Mouse (Mus musculus) adrenal gland, postnatal 10 days (tissue): ENCODE results near the gene Tbc1d22b. TPM values are rescaled to one million over a fixed set of nuclear protein-coding genes. Genes with fewer than 3 reads are reported as not detected.
"Not testable (repeated sequence)": the region's sequence is repeated elsewhere in the genome, so short reads cannot be mapped to it uniquely, and the experiment has no call there.

ENCODE experiments used
- DNase-seq: peaks from one replicate; pipeline ENCODE4 v3.0.0; 2021; ENCODE audit warnings: mixed read lengths
- total RNA-seq, 2 experiments: library from RNA; stranded (reverse); gene quantifications; 2 replicates each; pipeline ENCODE4 v1.2.3; 2021

Gene Tbc1d22b
- total RNA-seq, 2 experiments from 2014 or later = 19.7 to 20.3 TPM

DNA sequence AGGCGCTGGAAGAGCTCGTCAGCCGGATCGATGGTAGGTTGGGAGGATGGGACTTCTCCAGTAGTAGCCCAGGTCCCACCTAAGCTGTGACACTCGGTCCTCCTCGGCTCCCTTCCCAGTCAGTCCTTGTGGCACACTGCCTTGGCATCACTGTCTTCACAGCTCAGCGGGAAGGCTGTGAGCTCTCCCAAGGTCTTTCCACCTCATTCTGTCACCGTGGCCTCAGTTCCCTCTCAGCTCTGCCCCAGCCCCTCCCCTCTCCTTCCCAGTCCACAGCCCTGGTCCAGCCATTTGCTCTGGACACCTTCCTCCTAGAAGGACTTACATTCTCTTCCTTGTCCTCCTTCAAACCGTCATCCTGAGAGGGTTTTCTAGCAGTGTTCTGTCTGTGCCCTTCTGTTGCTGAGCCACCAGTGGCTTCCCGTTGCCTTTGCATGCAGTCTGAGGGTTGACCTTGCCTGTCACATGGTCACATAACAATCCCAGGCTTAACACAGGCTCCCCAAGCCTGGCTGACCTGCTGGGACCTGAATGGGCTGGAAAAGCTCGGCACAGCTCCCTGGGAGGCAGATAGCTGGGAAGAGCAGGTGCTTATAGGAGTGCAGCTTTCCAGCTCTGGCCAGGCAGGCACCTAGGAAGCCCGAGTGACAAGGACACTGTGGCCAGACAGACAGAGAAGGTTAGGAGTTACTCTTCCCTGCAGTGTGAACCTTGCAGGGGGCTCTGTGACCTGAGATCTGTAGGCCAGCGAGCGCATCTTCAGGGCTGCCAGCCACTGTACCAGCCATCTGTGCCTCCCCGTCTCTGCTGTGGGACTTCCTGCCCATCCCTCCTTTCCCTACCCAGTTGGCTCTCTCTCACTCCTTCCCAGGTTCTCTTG is 46.5 kb downstream of the Tbc1d22b start:
- DNase-seq = peak; percentile 44

DNA sequence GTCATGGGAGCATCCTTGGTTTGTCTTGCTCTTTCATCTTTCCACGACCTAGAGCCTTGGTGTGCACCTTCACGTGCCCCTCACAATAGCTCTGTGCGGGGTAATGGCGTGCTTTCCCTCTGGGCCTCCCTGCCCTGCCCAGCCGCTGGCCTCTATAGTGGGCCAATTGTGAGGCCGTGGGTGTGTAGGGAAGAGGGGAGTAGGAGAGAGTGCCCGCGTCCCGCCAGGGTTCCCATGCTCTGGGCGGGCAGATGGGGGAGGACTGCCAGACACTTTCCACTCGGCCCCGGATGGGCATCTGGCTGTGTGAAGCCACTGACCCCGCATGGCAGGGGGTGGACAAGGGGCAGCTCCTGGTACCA is 47.2 kb downstream of the Tbc1d22b start:
- DNase-seq = no peak

DNA sequence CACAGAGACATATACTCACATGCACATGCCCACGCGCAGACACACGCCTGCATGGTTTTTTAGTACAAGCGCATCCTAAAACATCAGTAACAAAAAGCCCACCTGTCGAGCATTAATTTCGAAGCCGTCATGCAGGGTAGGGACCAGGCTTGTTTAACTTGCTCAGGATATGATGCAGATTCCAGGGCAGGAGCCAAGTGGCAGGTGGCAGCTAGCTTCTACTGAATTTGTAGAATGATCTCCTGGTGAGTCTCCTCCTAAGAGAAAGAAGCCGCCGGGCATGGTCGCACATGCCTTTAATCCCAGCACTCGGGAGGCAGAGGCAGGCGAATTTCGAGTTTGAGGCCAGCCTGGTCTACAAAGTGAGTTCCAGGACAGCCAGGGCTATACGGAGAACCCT is 49.5 kb downstream of the Tbc1d22b start:
- DNase-seq = no peak

DNA sequence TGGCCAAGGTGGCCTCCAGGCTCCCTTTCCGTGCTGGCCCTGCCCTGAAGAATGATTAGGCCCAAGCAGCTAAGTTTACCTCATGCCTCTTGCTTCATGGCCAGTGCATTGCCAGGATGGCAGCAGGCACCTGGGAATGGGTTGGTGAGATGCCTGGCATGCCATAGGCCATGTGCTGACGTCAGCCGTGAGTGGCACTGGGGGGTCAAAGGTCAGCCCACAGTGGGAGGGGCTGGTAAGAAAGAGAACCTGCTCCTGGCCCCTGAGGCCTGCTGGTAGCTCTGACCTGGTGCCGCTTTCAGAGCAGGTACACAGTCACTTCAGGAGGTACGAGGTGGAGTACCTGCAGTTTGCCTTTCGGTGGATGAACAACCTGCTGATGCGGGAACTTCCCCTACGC is 50.0 kb downstream of the Tbc1d22b start:
- peak; percentile 37 for DNase-seq

DNA sequence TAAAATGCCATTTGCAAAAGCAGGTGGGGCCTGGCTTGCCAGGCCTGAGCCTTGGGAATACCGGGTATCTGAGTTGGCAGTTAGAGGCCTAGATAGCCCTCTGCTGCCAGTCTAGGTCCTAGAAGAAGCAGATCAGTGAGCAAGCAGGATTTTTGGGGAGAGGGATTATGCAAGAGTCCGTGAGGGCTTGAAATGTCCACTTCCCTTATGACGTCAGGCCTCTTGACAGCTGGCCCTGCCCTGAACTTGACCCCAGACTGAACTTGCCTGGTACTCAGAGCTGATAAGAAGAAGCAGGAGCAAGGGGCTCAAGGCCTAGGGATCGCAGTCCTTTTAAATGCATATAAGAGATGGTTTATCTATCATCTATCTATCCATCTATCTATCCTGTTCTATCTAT is 51.8 kb downstream of the Tbc1d22b start:
- DNase-seq = peak; percentile 43

DNA sequence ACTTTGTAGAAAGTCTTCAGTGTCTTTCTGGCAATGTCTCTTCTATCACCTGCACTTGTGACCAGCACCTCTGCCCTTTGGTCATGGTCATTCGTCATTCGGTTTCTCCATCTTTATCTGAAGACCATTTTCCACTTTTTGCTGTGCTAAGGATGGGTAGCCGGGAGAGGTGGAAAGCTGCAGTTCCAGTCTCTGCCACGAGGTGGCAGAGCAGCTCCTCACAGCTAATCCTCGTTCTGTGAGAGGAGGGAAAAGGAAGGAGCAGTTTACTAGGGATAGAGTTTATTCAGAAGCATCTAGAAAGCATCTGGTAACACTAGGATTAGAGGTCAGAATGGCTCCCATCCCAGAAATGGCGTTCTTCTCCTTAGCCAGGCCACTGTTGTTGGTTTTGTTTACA is 53.7 kb downstream of the Tbc1d22b start:
- peak; percentile 92 for DNase-seq

DNA sequence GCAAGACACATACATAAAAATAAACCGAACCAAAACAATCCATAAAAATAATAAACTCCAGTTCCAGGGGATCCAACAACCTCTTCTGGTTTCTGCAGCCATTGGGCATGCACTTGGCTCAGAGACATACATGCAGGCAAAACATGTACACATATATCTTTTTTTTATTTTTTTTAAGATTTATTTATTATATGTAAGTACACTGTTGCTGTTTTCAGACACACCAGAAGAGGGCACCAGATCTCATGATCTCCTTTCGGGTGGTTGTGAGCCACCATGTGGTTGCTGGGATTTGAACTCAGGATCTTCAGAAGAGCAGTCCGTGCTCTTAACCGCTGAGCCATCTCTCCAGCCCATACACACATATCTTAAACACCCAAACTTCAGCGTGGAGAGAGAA is 63.9 kb downstream of the Tbc1d22b start:
- DNase-seq = not testable (repeated sequence)

DNA sequence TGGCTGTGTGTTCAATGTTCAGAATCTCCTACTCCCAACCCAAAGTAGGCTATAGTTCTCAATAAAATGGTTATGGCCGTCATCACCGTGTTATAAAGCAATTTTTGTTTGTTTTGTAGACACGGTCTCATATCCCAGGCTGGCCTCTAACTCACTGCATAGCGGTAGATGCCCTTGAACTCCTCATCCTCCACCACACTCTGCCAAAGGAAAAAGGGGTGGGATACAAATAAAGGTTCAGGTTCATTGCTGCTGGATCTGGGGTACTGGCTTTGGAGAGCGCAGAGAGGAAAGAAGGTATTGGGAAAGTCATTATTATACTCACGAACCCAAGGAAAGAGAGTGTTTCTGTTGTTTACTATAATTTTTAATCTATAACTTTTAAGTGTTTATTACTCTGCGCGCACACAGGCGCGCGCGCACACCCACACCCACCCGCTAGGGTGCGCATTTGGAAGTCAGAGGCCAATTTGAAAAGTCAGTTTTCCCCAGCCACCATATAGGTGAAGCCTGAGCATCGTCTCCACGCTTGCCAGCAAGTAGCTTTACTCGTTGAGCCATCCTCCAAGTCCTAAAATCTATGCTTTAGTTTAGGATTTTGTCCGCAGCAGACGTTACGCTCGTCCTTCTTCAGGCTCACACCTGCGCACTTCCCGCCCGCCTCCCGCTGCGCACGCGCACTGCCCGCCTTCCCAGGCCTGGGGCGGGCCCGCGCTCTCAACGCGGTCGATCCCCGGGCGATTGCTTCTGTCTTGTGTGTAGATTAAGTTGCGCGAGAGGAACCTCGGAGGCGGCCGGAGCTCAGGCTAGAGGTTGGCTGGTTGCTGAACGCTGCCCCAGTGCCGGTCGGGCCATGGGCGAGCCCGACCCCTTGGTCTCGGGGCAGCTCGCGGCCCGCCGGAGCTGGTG is 64.8 kb downstream of the Tbc1d22b start, which contains the start of the genes Rnf8 and Gm28043:
TSS of gene Rnf8 (plus strand) at position 676 of the 909 bp plus-strand sequence.
TSS of gene Gm28043 (plus strand) at position 762 of the 909 bp plus-strand sequence.
- peak; percentile 97 for DNase-seq

DNA sequence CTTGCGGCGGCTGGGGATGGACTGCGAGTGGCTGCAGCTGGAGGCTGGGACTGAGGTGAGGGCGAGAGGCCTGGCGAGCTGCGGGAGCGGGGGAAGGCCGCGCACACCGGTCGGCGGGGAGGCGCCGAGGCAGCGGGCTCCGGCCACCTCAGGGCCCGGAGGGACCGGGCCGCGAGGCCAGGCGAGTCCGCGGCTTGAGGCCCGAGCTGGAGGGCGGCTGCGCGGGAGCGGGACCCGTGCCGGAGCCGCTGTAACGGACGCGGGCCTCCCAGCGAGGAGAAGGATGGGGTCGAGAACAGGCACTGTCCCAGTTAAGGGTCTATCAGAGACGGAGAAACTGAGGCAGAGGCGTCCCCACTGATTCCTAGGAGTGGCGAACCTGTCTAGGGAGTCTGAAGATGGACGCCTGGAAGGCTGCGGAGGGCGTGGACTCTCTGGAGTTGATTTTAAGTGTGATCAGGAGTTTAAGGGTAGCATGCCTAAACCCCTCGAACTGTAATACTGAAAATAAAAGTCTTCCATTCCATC is 65.5 kb downstream of the Tbc1d22b start:
- DNase-seq = no peak

DNA sequence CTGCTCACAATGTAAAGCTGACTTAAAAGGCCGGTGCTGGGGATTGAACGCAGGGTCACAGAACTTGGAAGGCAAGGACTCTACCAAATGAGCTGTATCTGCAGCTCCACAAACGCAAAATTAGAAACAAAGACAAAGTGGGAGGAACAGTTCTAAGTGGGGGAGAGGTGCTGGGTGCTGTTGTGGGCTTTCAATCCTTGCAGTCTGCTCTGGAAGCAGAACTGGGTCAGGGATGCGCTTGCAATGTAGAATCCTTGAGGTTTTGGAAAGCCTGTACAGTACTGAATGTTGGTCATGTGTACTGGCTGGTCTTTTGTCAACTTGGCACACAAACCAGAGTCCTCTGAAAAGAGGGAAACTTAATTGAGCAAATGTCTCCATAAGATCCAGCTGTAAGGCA is 66.0 kb downstream of the Tbc1d22b start:
- peak; percentile 60 for DNase-seq

DNA sequence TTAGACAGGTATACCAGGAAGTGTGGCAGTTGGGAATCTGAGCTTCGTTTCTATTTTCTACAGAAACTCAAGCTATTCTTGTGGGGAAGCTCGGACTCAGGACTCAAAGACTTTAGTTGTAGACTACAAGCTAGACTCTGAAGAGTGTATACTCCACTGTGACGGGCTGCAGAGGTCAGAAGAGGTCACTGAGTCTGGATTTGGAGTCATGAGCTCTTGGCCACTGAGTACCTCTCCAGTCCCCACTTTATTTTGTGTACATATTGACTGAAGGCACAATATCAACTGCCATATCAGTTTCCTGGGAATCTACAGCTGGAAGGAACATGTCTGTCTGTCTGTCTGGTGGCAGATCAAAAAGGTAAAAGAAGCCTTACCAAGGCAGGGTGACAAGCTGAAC is 69.6 kb downstream of the Tbc1d22b start:
- no peak for DNase-seq

DNA sequence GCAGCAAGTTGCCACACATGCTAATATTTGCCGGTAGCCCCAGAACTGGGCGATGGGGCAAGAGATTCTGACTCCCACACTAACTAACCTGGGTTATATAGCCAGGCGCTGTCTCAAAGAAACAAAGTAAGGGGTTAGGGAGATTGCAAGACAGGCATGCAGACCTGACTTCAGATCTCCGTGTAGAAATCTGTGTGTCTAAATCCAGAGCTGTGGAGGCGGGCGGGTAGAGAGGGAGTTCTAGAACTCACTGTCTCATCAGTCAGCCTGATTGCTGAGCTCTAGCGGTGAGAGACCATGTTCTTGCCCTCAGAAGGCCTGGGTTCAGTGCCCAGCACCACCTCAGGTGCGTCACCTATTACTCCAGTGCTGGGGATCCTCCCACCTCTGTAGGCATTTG is 73.9 kb downstream of the Tbc1d22b start:
- no peak for DNase-seq

DNA sequence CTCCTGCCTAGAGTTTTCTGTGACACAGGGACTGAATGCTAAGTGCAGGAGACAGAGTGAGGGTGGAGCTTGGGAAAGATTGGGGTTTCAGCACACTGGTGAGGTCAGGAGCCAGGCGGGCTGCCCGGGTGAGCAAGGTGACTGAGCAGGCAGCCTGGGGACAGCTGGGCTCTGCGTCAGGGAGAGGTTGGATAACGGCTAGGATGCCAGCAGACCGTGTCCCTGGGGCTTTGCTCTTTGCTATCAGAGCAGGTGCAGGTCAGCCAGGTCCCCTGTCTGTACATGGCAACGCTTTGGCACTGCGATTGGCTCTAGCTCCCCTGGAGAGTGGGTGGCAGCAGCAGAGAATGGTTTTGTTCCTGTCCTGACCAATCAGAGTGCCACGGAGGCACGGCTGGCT is 77.7 kb downstream of the Tbc1d22b start:
- peak; percentile 50 for DNase-seq

DNA sequence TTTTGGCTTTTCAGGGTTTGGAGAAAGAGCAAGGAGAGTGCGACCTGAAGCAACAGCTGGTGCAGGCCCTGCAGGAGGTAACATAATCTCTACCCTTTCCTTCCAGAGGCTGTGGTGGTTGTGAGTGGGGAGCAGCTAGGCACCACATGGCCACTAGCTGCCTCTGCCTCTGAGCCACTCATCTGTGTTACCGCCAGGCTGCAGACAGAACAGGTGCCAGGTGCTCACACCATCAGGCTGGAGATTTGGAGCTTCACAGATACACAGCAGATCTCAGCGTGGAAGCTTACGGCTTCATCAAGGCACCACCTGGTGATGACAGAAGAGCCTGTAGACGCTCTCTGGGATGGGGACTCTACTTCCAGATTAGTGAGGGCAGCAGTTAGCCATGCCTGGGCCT is 79.4 kb downstream of the Tbc1d22b start:
- DNase-seq = no peak

DNA sequence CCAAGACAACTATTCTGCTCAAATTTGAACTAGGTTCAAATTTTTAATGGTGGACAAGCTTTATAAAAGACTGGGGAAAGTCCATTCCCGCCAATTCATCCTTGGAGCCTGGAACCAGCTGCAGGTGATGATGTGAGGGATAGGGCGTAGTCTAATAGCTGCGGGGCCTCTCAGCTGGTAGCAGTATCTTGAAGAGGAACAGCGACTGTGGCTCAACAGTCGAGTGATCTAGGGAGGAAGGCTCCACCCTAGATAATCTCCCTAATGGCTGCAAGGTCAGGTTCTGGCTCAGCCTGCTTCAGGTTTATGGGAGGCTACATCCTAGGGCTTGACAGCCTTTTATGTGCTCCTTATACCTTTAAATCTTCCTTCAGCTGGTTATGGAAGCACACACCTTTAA is 80.0 kb downstream of the Tbc1d22b start:
- DNase-seq = no peak

DNA sequence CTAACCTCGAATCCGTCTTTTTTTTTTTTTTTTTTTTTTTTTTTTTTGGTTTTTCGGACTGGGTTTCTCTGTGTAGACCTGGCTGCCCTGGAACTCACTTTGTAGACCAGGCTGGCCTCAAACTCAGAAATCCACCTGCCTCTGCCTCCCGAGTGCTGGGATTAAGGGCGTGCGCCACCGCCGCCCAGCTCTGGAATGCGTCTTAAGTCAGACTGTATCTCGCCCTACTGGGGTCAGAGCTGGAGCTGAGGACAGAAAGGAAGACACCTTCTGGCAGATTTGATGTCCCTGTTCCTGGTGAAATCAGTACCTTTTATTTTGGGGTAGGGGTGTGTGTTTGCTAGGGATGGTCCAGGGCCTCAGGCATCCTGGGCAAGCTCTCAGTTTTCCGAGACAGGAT is 82.7 kb downstream of the Tbc1d22b start:
- DNase-seq = no peak

DNA sequence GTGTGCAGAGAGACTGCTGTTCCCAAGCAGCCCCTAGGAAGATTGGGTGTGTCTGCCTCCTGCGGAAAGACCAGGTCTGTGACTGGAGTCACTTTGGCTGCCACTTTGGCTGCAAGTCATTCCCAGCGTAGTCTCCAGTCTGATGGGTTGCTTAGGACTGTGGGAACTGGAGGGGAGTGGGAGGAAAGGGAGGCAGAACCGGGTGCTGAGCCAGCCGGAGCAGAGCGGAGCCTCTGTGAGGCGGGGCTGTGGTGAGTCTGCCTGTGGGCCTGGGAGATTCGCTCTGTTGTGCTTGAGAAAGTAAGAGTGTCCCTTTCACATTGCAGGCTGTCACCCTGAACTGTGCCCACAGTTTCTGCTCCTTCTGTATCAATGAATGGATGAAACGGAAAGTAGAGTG is 85.9 kb downstream of the Tbc1d22b start:
- no peak for DNase-seq

DNA sequence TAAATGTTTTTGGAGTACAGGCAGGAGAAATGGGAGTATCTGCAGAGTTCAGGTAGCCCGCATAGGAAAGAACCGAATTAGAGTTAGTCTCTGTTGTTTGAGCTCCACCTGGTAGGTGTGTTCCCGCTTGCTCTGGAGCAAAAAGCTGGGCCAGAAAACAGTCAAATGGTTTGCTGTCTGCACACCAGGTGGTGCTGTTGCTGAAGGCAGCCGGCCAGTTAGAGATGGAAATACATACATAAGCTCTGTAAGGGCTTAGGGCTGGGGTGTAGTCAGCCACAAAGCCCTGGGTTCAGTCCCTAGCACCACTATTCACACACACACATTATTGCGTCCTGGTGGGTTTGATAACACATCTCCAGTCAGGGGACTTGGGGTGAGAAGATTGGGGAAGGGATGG is 86.5 kb downstream of the Tbc1d22b start:
- DNase-seq = peak; percentile 56

DNA sequence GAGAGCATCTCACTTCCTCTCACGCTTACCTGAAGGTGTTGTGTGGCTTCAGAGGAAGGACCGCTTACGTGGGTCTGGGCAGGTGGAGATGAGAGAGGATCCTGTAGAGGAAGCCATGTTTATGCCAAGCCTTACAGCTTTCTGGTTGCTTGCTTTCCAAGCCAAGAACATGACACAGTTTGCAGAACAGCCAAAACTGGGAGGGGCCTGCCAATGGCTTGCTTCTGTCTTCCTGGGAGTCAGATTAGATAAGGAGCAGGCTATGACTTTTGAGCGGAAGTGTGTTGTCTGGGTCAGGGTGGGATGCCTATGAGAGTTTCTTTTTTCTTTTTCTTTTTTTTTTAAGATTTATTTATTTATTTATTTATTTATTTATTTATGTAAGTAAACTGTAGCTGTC is 87.8 kb downstream of the Tbc1d22b start:
- DNase-seq = peak; percentile 49

DNA sequence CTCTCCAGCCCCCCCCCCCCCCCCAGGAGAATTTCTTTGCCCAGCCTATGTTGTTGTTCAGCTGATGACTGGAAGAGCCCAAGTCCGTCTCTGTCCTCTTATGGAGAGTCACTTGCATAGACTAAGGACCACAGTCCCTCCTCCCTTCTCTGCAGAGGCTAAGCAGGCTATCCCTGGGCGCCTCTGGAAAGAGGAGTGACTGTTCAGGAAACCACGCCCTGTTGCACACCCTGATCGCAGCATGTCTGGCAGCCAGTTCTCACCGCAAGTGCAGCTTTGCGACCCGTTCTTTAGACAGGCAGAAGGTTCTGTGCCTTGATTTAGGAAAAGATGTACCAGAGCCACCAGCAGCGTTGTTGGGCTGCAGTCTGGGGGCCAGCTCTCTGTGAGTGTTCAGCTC is 88.3 kb downstream of the Tbc1d22b start:
- DNase-seq = no peak

DNA sequence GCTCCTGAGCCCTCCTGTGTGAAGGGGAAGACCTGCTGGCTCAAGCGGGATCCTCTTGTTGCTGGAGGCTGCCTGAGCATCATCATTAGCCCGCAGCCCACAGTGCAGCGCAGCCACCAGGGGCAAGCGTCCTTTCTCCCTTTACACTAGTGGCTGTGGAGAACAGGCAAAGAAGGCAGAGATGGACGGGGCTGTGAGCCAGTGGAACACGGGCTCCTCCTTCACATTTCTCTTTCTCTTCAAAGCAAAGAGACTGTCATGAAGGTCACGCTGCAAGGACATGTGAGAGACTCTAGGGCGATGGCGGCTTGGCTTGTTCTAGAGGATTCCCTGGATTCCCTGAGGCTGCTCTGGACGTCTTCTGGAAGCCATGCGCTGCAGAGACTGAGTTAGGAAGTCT is 91.4 kb downstream of the Tbc1d22b start:
- DNase-seq = peak; percentile 75

DNA sequence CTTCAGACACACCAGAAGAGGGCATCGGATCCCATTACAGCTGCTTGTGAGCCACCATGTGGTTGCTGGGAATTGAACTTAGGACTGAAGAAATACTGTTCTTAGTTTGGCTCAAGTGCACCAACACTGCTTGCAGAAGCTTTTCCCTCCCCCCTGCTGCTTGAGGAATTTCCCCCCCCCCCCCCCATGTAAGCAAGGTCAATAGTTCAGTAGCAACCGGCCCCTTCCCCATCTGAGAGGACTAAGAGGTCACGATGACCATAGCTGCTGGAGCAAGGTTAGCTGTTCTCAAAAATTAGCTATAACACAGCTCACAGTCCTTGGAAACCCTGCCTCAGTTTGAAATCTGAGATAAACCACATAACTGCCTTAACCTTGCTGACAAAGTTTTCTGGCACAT is 92.6 kb downstream of the Tbc1d22b start:
- no peak for DNase-seq
